Mouse (Mus musculus) spleen, adult 2 months (tissue): ENCODE measurements around the gene Sap25. TPM values are rescaled to one million over a fixed set of nuclear protein-coding genes. Genes with fewer than 3 reads are reported as not detected.

Source experiments
- DNase-seq, 2 experiments: peaks; one replicate each; pipeline versions ENCODE4 v3.0.0 to v3.0.0-alpha.2; 2012 to 2021; ENCODE audit warnings: low spot score in 2 of 2, low read depth in 1 of 2
- H3K27ac ChIP-seq: fragments of 200-500 bp; 2 replicates; pipeline ENCODE4 v1.5.1; 2012; ENCODE audit warnings: low read length, inconsistent platforms; ENCODE audit not compliant: insufficient read depth
- H3K27me3 ChIP-seq: fragments of 200-500 bp; 2 replicates; pipeline ENCODE4 v1.6.1; 2012; ENCODE audit warnings: mild to moderate bottlenecking, moderate library complexity, low read length, inconsistent platforms; ENCODE audit not compliant: control insufficient read depth, insufficient read depth
- H3K36me3 ChIP-seq: fragments of 200-500 bp; 2 replicates; pipeline ENCODE4 v1.6.1; 2012; ENCODE audit warnings: mild to moderate bottlenecking, low read length, inconsistent platforms; ENCODE audit not compliant: control insufficient read depth, insufficient read depth
- H3K4me1 ChIP-seq: fragments of 200-500 bp; 2 replicates; pipeline ENCODE4 v1.6.1; 2011; ENCODE audit warnings: inconsistent platforms; ENCODE audit not compliant: control insufficient read depth, insufficient read depth, insufficient read length
- H3K4me3 ChIP-seq: fragments of 200-500 bp; 2 replicates; pipeline ENCODE4 v1.5.1; 2011; ENCODE audit warnings: mild to moderate bottlenecking, inconsistent platforms; ENCODE audit not compliant: insufficient read depth, insufficient read length; ENCODE audit errors: extremely low read depth
- CTCF ChIP-seq: fragments of 200-500 bp; IDR thresholded peaks from 2 replicates; pipeline ENCODE4 v1.5.1; 2011; ENCODE audit warnings: mild to moderate bottlenecking, inconsistent platforms; ENCODE audit not compliant: insufficient read depth, insufficient read length, insufficient replicate concordance; ENCODE audit errors: extremely low read depth
- POLR2A ChIP-seq: fragments of 200-500 bp; IDR thresholded peaks from 2 replicates; pipeline ENCODE4 v1.6.1; 2011; ENCODE audit warnings: low read depth, low read length, inconsistent platforms
- WGBS: fragments of 180-500 bp; shearing (Covaris S2); methylation state at CpG from one replicate; pipeline ENCODE4 v1.1.7; 2018; 5-methylcytosine and 5-hydroxymethylcytosine counted together
- polyA plus RNA-seq: library from polyadenylated mRNA; depleted of rRNA; stranded (reverse); fragments of >200 nt; gene quantifications from 2 replicates; pipeline ENCODE4 v1.2.3, GENCODE M21; 2012

The Sap25 gene
- polyA plus RNA-seq, 1 experiment = 328 TPM

- Histone ChIP-seq H3K4me3 (no peak overlapping the region), H3K36me3 (peaks cover 3% of the 10 kb centered on the region), H3K27me3 (no peaks in the 10 kb centered on the region), H3K4me1 (no peaks in the 10 kb centered on the region), H3K27ac (no peak overlapping the region)
- DNase-seq = no peak
- TF ChIP-seq CTCF (no peak), POLR2A (no peak)
- 67% methylated on average over 7 of the region's 7 CpGs for WGBS
Measured at GRCm38 (mm10) chr5:137654746-137655145, 13.6 kb downstream of the Sap25 start.

- Histone ChIP-seq H3K27me3 (no peaks in the 10 kb centered on the region), H3K4me1 (no peaks in the 10 kb centered on the region; the same call in 1 of the 2 replicates), H3K27ac (no peak overlapping the region), H3K4me3 (no peak overlapping the region), H3K36me3 (peaks cover 8% of the 10 kb centered on the region)
- TF ChIP-seq CTCF = peak; percentile 75; the same call in 1 of the 2 replicates
- no peak for TF ChIP-seq POLR2A
- peak; percentile 37 to 58 for DNase-seq
- 43% methylated on average over 6 of the region's 6 CpGs for WGBS
Measured at GRCm38 (mm10) chr5:137656977-137657376, 15.8 kb downstream of the Sap25 start.

- TF ChIP-seq POLR2A (no peak), CTCF (no peak)
- Histone ChIP-seq H3K27me3 (no peaks in the 10 kb centered on the region), H3K4me3 (no peak overlapping the region), H3K36me3 (peaks cover 13% of the 10 kb centered on the region), H3K27ac (no peak overlapping the region), H3K4me1 (no peaks in the 10 kb centered on the region; the same call in 1 of the 2 replicates)
- no peak for DNase-seq
- WGBS = 91% methylated on average over 6 of the region's 6 CpGs
Measured at GRCm38 (mm10) chr5:137660064-137660688, 19.0 kb downstream of the Sap25 start.

- TF ChIP-seq CTCF (no peak), POLR2A (no peak)
- Histone ChIP-seq H3K4me3 (no peak overlapping the region), H3K36me3 (peaks cover 20% of the 10 kb centered on the region), H3K27me3 (no peaks in the 10 kb centered on the region), H3K27ac (no peak overlapping the region), H3K4me1 (no peaks in the 10 kb centered on the region; the same call in 1 of the 2 replicates)
- DNase-seq = no peak
- WGBS = 97% methylated on average over 9 of the region's 9 CpGs
Measured at GRCm38 (mm10) chr5:137663057-137663456, 21.9 kb downstream of the Sap25 start.

- Histone ChIP-seq H3K27ac (no peak overlapping the region), H3K4me3 (no peak overlapping the region), H3K27me3 (no peaks in the 10 kb centered on the region), H3K36me3 (peaks cover 7% of the 10 kb centered on the region), H3K4me1 (peaks cover 7% of the 10 kb centered on the region)
- DNase-seq = no peak
- TF ChIP-seq POLR2A (no peak), CTCF (no peak)
- WGBS = 95% methylated on average over 10 of the region's 10 CpGs
Measured at GRCm38 (mm10) chr5:137668971-137669370, 27.8 kb downstream of the Sap25 start.

- H3K36me3 ChIP-seq = peaks cover 7% of the 10 kb centered on the region
- WGBS = 91% methylated on average over 1 of the region's 1 CpGs
- H3K27ac ChIP-seq = no peak overlapping the region
- peaks cover 7% of the 10 kb centered on the region for H3K4me1 ChIP-seq
- no peak for DNase-seq
- no peak for TF ChIP-seq CTCF
- no peak for TF ChIP-seq POLR2A
- no peak overlapping the region for H3K4me3 ChIP-seq
- no peaks in the 10 kb centered on the region for H3K27me3 ChIP-seq
Measured at GRCm38 (mm10) chr5:137670240-137670639, 29.1 kb downstream of the Sap25 start.
